Mouse (Mus musculus): ENCODE measurements around the gene AI182371.

- TF ChIP-seq CTCF (conservative IDR thresholded peaks at IDR 0.05; ENCODE audit: low read length): no peak
- TF ChIP-seq NANOG (IDR thresholded peaks at IDR 0.05; ENCODE audit: borderline replicate concordance, low read length): no peak
- TF ChIP-seq POU5F1 (IDR thresholded peaks at IDR 0.05; ENCODE audit: borderline replicate concordance, low read length): no peak
Observed at GRCm38 (mm10) chr2:35131491-35131890, 30.1 kb upstream of the AI182371 start.
